Mouse (Mus musculus) myocyte (in vitro differentiated cells): Measurements from ENCODE around the gene Phox2b. TPM values are rescaled to one million over a fixed set of nuclear protein-coding genes. Genes with fewer than 3 reads are reported as not detected.

ENCODE experiments used
- H3K27me3 ChIP-seq: one replicate; pipeline ENCODE4 v1.6.1; 2011; ENCODE audit not compliant: control insufficient read depth, insufficient read depth, insufficient read length
- H3K36me3 ChIP-seq: one replicate; pipeline ENCODE4 v1.6.1; 2011; ENCODE audit not compliant: control insufficient read depth, insufficient read depth
- H3K4me2 ChIP-seq: one replicate; pipeline ENCODE4 v1.6.1; 2011; ENCODE audit warnings: low read depth, control low read depth
- H3K4me3 ChIP-seq: one replicate; pipeline ENCODE4 v1.5.1; 2011; ENCODE audit warnings: mild to moderate bottlenecking, control low read depth, moderate library complexity
- H3K79me2 ChIP-seq: one replicate; pipeline ENCODE4 v1.6.1; 2011; ENCODE audit not compliant: control insufficient read depth, insufficient read depth
- H3ac ChIP-seq: one replicate; pipeline ENCODE4 v1.6.1; 2011; ENCODE audit not compliant: control insufficient read depth, insufficient read length
- CEBPB ChIP-seq: IDR thresholded peaks from 2 replicates; pipeline ENCODE4 v1.6.1; 2011; ENCODE audit warnings: mild to moderate bottlenecking, moderate library complexity; ENCODE audit not compliant: poor library complexity, insufficient read depth, severe bottlenecking
- E2F4 ChIP-seq: IDR thresholded peaks from one replicate; pipeline ENCODE4 v1.6.1; 2011; ENCODE audit warnings: mild to moderate bottlenecking, control low read depth, moderate library complexity; ENCODE audit not compliant: insufficient read depth
- MAX ChIP-seq: IDR thresholded peaks from one replicate; pipeline ENCODE4 v1.6.1; 2011; ENCODE audit warnings: low read depth, mild to moderate bottlenecking, control low read depth
- MYOD1 ChIP-seq, 3 experiments: IDR thresholded peaks; one replicate each; pipeline ENCODE4 v1.6.1; 2011; ENCODE audit warnings: control low read depth in 2 of 3, low read depth in 2 of 3, mild to moderate bottlenecking in 2 of 3, moderate library complexity in 1 of 3; ENCODE audit not compliant: insufficient read length in 2 of 3, control insufficient read depth in 1 of 3
- MYOG ChIP-seq, 3 experiments: IDR thresholded peaks; one replicate each; pipeline ENCODE4 v1.6.1; 2011; ENCODE audit warnings: control low read depth in 2 of 3, low read depth in 2 of 3, mild to moderate bottlenecking in 2 of 3; ENCODE audit not compliant: insufficient read length in 2 of 3, control insufficient read depth in 1 of 3, insufficient read depth in 1 of 3
- POLR2A ChIP-seq: IDR thresholded peaks from one replicate; pipeline ENCODE4 v1.6.1; 2011; ENCODE audit warnings: low read depth, mild to moderate bottlenecking, control low read depth, moderate library complexity; ENCODE audit not compliant: insufficient read length
- POLR2AphosphoS2 ChIP-seq: IDR thresholded peaks from one replicate; pipeline ENCODE4 v1.6.1; 2011; ENCODE audit warnings: low read depth, control low read depth; ENCODE audit not compliant: insufficient read length
- REST ChIP-seq: IDR thresholded peaks from one replicate; pipeline ENCODE4 v1.6.1; 2011; ENCODE audit warnings: mild to moderate bottlenecking, control low read depth, moderate library complexity; ENCODE audit not compliant: insufficient read depth, insufficient read length
- SRF ChIP-seq: IDR thresholded peaks from one replicate; pipeline ENCODE4 v1.6.1; 2011; ENCODE audit warnings: low read depth; ENCODE audit not compliant: control insufficient read depth, insufficient read length
- TCF12 ChIP-seq: IDR thresholded peaks from one replicate; pipeline ENCODE4 v1.6.1; 2011; ENCODE audit warnings: mild to moderate bottlenecking, control low read depth; ENCODE audit not compliant: poor library complexity, insufficient read depth, severe bottlenecking
- TCF3 ChIP-seq: IDR thresholded peaks from one replicate; pipeline ENCODE4 v1.6.1; 2011; ENCODE audit warnings: low read depth, control low read depth; ENCODE audit not compliant: insufficient read length
- USF1 ChIP-seq: IDR thresholded peaks from one replicate; pipeline ENCODE4 v1.6.1; 2011; ENCODE audit warnings: low read depth, mild to moderate bottlenecking, control low read depth, moderate library complexity
- polyA plus RNA-seq: library from polyadenylated mRNA; unstranded; fragments of >200 nt; fragmentation: generic; extraction: Trizol; gene quantifications from one replicate; pipeline ENCODE4 v1.2.1, GENCODE M21; 2012; ENCODE audit warnings: missing spikeins

Phox2b gene
- not detected for polyA plus RNA-seq

DNA sequence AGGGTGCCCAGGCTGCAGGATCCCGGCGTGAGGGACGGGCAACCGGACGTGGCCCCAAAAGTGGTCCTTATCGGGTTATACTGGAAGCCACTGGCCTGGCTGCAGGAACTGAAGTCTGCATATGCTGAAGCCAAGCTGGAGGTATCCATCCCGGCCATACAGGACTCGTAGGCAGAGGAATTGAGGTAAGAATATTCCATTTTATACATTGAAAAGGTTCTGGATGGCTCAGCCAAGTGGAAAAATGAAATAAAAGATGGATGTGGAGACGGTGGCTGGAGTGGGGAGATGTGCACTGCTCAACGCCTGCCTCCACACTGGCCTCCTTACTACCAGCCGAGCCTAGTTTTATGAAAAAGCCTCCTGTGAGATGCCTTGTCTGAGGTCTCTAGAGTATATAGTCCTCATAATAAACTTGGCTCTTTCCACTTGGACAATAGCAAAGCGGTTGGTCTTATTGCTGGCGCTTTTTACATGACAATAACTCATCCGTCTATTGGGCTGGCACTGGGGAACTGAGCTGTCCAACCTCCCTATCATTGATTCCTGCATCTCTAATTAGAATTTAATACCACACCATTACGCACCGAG, at the start of gene Phox2b:
Gene Phox2b, minus strand, starts transcription at position 569 of the 591 bp plus-strand sequence.
- TF ChIP-seq SRF (no peak), TCF12 (no peak), TCF3 (no peak), MYOG (IDR thresholded peaks at IDR 0.05; ENCODE audit: control insufficient read depth in 1 of 3, insufficient read depth in 1 of 3, insufficient read length in 2 of 3, low read depth in 2 of 3) (no peak), REST (no peak), MAX (no peak), USF1 (no peak), POLR2AphosphoS2 (no peak)
- no peaks in the 10 kb centered on the region for H3K36me3 ChIP-seq
- peaks cover 40% of the 10 kb centered on the region for H3K27me3 ChIP-seq
- H3K4me2 ChIP-seq, result no peak within 1 kb of the TSS
- no peak within 1 kb of the TSS for H3ac ChIP-seq
- no peaks in the 10 kb centered on the region for H3K79me2 ChIP-seq
- H3K4me3 ChIP-seq, result no peak within 1 kb of the TSS

GRCm38 (mm10) chr5:67142622-67143021, 43.5 kb upstream of the Phox2b start:
- Histone ChIP-seq H3K27me3 (no peaks in the 10 kb centered on the region), H3K4me2 (no peak overlapping the region), H3K79me2 (no peaks in the 10 kb centered on the region), H3K4me3 (no peak overlapping the region), H3ac (no peak overlapping the region), H3K36me3 (no peaks in the 10 kb centered on the region)
- TF ChIP-seq USF1, result no peak
- no peak for TF ChIP-seq POLR2AphosphoS2
- no peak for TF ChIP-seq CEBPB
- TF ChIP-seq E2F4, result no peak
- no peak for TF ChIP-seq TCF3
- TF ChIP-seq MYOD1 (IDR thresholded peaks at IDR 0.05; ENCODE audit: control insufficient read depth in 1 of 3, insufficient read length in 2 of 3, low read depth in 2 of 3), result no peak
- TF ChIP-seq TCF12, result no peak
- no peak for TF ChIP-seq MAX
- TF ChIP-seq MYOG (IDR thresholded peaks at IDR 0.05; ENCODE audit: control insufficient read depth in 1 of 3, insufficient read depth in 1 of 3, insufficient read length in 2 of 3, low read depth in 2 of 3), result no peak
- no peak for TF ChIP-seq SRF
- no peak for TF ChIP-seq POLR2A
- TF ChIP-seq REST, result no peak

DNA sequence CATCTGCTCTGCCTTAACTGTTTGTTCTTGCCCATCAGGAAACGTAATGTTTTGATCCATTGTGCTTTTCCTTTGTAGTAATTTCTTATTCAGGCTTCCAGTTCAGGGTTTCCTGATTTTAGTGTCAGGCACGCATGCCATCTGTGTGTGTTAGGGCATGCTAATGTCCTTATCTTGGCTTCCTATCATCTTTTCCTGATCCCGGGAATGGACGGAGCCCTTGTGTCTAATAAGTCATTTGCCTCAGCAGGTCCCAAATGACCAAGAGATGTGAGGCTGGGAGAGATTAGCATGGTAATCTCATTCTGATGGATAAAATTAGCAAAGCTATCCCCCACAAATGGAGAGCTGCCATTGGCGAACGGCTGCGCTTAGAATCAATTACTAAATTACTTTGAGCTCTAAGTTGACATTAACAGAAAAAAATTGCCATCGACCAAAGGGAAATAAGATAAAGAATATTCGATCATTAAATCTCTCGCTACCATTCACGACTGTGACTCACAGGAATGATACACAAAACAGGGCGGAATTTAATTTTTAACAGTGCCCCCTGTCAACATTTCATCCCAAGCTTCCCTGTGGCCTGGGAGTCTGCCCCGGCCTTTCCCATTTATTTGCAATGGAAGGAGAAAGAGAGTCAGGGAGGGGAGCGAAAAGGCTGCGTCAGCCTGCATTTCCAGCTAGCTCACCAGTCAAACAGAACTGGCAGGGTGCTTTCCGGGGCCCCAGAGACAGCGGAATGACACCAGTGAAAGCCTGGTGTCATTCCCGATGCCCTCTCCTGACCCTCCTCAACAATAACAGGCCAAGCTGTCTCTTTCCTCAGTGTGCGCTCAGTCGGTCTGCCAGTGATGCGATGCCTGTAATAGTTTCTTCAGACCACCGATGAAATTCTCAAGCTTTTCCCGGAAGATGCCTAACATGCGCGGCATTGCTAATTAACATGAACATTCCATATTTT, 40.2 kb upstream of the Phox2b start:
- Histone ChIP-seq H3K4me3 (no peak overlapping the region), H3K79me2 (no peaks in the 10 kb centered on the region), H3K4me2 (no peak overlapping the region), H3K27me3 (no peaks in the 10 kb centered on the region), H3K36me3 (no peaks in the 10 kb centered on the region), H3ac (no peak overlapping the region)
- no peak for TF ChIP-seq MAX

DNA sequence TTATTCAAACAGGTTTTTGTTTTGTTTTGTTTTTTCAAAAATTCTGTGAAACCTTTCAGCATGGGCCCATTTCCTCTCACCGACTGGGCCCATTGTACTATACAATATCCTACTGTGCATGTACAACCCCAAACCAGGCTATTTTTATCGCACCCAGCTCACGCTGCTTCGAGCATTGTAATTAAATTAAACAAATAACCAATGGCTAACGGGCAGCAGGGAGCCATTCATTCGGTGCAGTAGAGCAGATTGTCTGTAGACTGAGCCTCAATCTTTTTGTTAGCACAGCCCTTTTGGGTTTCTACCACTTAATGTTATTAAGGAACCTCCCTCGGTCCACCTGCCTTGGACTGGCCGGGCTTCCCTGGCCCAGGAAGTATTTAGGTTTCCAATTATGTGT, 39.5 kb upstream of the Phox2b start:
- Histone ChIP-seq H3K4me2 (no peak overlapping the region), H3K27me3 (no peaks in the 10 kb centered on the region), H3ac (no peak overlapping the region), H3K79me2 (no peaks in the 10 kb centered on the region), H3K36me3 (no peaks in the 10 kb centered on the region), H3K4me3 (no peak overlapping the region)
- TF ChIP-seq E2F4, result no peak
- no peak for TF ChIP-seq MAX
- TF ChIP-seq CEBPB, result no peak
- no peak for TF ChIP-seq TCF12
- no peak for TF ChIP-seq POLR2A
- TF ChIP-seq POLR2AphosphoS2, result no peak
- TF ChIP-seq USF1, result no peak
- no peak for TF ChIP-seq MYOD1 (IDR thresholded peaks at IDR 0.05; ENCODE audit: control insufficient read depth in 1 of 3, insufficient read length in 2 of 3, low read depth in 2 of 3)
- no peak for TF ChIP-seq MYOG (IDR thresholded peaks at IDR 0.05; ENCODE audit: control insufficient read depth in 1 of 3, insufficient read depth in 1 of 3, insufficient read length in 2 of 3, low read depth in 2 of 3)
- no peak for TF ChIP-seq SRF
- no peak for TF ChIP-seq TCF3
- no peak for TF ChIP-seq REST
